Mouse (Mus musculus): Measurements from ENCODE around the gene Fbxl2. TPM values are rescaled to one million over a fixed set of nuclear protein-coding genes. Genes with fewer than 3 reads are reported as not detected.

Gene Fbxl2
- polyA plus RNA-seq, 1 experiment = 2.6 TPM

- H3K4me1 ChIP-seq (ENCODE audit: control insufficient read depth, insufficient read depth, insufficient read length) = no peaks in the 10 kb centered on the region
- H3K27ac ChIP-seq (ENCODE audit: insufficient read depth, low read length) = no peak overlapping the region
- H3K36me3 ChIP-seq (ENCODE audit: control insufficient read depth, insufficient read depth, low read length) = peaks cover 42% of the 10 kb centered on the region
- H3K27me3 ChIP-seq (ENCODE audit: control insufficient read depth, insufficient read depth, low read length) = no peaks in the 10 kb centered on the region
- DNase-seq (ENCODE audit: low read depth in 1 of 2, low spot score in 2 of 2) = no peak
- H3K4me3 ChIP-seq (ENCODE audit: extremely low read depth, insufficient read depth, insufficient read length) = no peak overlapping the region
- TF ChIP-seq CTCF (IDR thresholded peaks at IDR 0.05; ENCODE audit: extremely low read depth, insufficient read depth, insufficient read length, insufficient replicate concordance) (no peak), POLR2A (IDR thresholded peaks at IDR 0.05; ENCODE audit: low read depth, low read length) (no peak)
- WGBS = 97% methylated on average over 10 of the region's 10 CpGs
Observed at GRCm38 (mm10) chr9:113976264-113976663, 69.7 kb downstream of the Fbxl2 start.

DNA sequence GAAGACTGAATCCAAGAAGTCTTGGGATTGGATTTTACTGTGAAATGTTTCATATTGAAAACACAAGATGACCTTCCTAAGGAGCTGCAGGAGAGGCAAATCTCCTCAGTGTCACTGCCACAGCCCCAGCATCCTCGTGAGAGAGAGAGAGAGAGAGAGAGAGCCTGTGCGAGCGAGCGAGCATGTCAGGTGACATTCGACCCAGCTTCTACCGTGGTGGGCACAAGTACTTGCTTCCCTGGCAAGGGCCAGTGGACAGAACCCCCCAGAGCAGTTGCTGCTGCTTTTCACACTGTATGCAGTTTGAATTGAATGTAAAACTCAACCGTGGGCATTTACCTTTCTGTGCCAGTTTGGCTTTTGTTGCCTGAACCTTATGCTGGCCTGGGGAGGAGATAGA lies 70.5 kb downstream of the Fbxl2 start:
- no peaks in the 10 kb centered on the region for H3K4me1 ChIP-seq (ENCODE audit: control insufficient read depth, insufficient read depth, insufficient read length)
- DNase-seq (ENCODE audit: low read depth in 1 of 2, low spot score in 2 of 2) = no peak
- no peak overlapping the region for H3K27ac ChIP-seq (ENCODE audit: insufficient read depth, low read length)
- 90% methylated on average over 7 of the region's 7 CpGs for WGBS
- H3K36me3 ChIP-seq (ENCODE audit: control insufficient read depth, insufficient read depth, low read length) = peaks cover 46% of the 10 kb centered on the region
- no peak for TF ChIP-seq CTCF (IDR thresholded peaks at IDR 0.05; ENCODE audit: extremely low read depth, insufficient read depth, insufficient read length, insufficient replicate concordance)
- no peak for TF ChIP-seq POLR2A (IDR thresholded peaks at IDR 0.05; ENCODE audit: low read depth, low read length)
- H3K27me3 ChIP-seq (ENCODE audit: control insufficient read depth, insufficient read depth, low read length) = no peaks in the 10 kb centered on the region
- no peak overlapping the region for H3K4me3 ChIP-seq (ENCODE audit: extremely low read depth, insufficient read depth, insufficient read length)

DNA sequence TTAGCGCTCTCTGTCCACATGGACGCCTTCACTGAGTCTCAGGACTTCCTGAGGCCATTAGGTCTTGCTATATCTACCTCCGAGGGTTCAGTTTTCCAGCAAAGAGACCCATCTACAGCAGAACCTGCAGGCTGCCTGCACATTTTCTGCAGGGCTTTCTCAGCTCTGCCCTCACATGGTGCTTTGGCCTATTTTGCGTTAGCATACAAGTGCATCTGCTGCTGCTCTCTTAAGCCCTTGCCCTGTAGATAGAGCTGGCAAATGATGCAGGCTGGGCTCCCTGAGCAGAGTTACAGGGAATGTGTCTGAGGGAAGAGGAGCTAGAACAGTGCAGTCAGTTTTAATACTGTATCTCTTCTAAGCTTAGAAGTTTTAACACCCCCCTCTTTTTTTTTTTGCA lies 71.0 kb downstream of the Fbxl2 start:
- Histone ChIP-seq H3K4me1 (ENCODE audit: control insufficient read depth, insufficient read depth, insufficient read length) (no peaks in the 10 kb centered on the region), H3K4me3 (ENCODE audit: extremely low read depth, insufficient read depth, insufficient read length) (no peak overlapping the region), H3K27me3 (ENCODE audit: control insufficient read depth, insufficient read depth, low read length) (no peaks in the 10 kb centered on the region), H3K27ac (ENCODE audit: insufficient read depth, low read length) (no peak overlapping the region), H3K36me3 (ENCODE audit: control insufficient read depth, insufficient read depth, low read length) (peaks cover 49% of the 10 kb centered on the region)
- WGBS = 97% methylated on average over 4 of the region's 4 CpGs
- DNase-seq (ENCODE audit: low read depth in 1 of 2, low spot score in 2 of 2) = no peak
- TF ChIP-seq POLR2A (IDR thresholded peaks at IDR 0.05; ENCODE audit: low read depth, low read length) (no peak), CTCF (IDR thresholded peaks at IDR 0.05; ENCODE audit: extremely low read depth, insufficient read depth, insufficient read length, insufficient replicate concordance) (no peak)

DNA sequence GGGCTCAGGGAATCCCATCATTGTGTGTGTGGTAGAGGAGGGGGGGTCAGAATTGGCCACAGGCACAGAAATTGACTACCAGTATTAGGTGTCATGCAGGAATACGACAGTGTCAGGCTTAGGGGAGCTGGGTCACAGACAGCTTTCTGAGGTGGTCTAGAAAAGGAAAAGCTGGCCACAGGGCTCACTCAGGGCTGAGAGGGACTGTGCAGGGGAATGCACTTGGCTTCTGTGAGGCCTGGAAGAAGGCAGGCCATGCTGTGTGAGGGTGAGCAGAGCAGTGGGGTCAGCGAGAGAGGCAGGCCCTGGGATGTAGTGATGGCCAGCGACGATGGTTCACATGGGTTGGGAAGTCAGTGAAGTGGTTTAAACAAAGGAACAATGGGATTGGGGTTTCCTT lies 72.1 kb downstream of the Fbxl2 start:
- no peak for DNase-seq (ENCODE audit: low read depth in 1 of 2, low spot score in 2 of 2)
- Histone ChIP-seq H3K4me3 (ENCODE audit: extremely low read depth, insufficient read depth, insufficient read length) (no peak overlapping the region), H3K4me1 (ENCODE audit: control insufficient read depth, insufficient read depth, insufficient read length) (no peaks in the 10 kb centered on the region), H3K27me3 (ENCODE audit: control insufficient read depth, insufficient read depth, low read length) (no peaks in the 10 kb centered on the region), H3K27ac (ENCODE audit: insufficient read depth, low read length) (no peak overlapping the region), H3K36me3 (ENCODE audit: control insufficient read depth, insufficient read depth, low read length) (peaks cover 57% of the 10 kb centered on the region)
- no peak for TF ChIP-seq POLR2A (IDR thresholded peaks at IDR 0.05; ENCODE audit: low read depth, low read length)
- TF ChIP-seq CTCF (IDR thresholded peaks at IDR 0.05; ENCODE audit: extremely low read depth, insufficient read depth, insufficient read length, insufficient replicate concordance) = no peak
- 99% methylated on average over 4 of the region's 4 CpGs for WGBS

DNA sequence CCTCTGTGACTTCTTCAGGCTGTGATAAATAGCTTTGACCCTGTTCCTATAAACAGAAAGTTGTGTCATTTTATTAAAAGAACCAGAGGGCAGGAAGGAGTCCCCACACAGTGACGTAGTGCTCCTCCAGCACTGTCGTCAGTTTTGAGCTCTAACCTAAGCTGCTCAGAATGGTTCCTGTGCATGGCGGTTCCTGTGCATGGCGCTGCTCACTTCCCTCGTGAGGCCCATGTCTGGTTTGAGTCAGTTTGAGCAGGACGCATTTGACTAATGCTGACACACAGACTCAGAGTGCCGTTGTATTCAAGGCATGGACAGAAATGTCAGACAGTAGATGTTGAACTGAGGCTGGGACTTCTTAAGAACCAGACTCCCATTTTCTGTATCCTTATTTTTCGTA lies 74.4 kb downstream of the Fbxl2 start:
- Histone ChIP-seq H3K4me3 (ENCODE audit: extremely low read depth, insufficient read depth, insufficient read length) (no peak overlapping the region), H3K27me3 (ENCODE audit: control insufficient read depth, insufficient read depth, low read length) (no peaks in the 10 kb centered on the region), H3K36me3 (ENCODE audit: control insufficient read depth, insufficient read depth, low read length) (peaks cover 60% of the 10 kb centered on the region), H3K27ac (ENCODE audit: insufficient read depth, low read length) (no peak overlapping the region), H3K4me1 (ENCODE audit: control insufficient read depth, insufficient read depth, insufficient read length) (no peaks in the 10 kb centered on the region)
- WGBS = 76% methylated on average over 8 of the region's 8 CpGs
- no peak for DNase-seq (ENCODE audit: low read depth in 1 of 2, low spot score in 2 of 2)
- TF ChIP-seq POLR2A (IDR thresholded peaks at IDR 0.05; ENCODE audit: low read depth, low read length) (no peak), CTCF (IDR thresholded peaks at IDR 0.05; ENCODE audit: extremely low read depth, insufficient read depth, insufficient read length, insufficient replicate concordance) (no peak)

DNA sequence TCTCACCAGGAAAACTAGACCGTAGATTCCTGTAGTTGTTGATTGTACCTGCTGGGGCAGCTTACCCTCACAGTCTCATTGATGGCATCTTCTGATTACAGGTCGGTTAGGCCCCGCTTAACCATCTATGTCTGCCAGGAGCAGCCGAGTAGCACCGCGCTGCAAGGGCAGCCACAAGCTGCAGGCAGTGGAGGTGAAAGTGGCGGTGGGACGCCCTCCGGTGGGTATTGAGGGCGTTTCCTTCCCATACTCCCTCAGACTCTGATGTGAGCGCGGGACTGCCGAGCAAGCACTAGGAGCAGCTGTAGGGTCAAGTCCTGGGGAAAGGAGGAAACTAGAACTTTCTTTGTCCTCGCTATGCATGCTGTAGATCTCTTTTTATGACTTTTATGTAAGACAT lies 76.0 kb downstream of the Fbxl2 start:
- no peak overlapping the region for H3K27ac ChIP-seq (ENCODE audit: insufficient read depth, low read length)
- no peaks in the 10 kb centered on the region for H3K27me3 ChIP-seq (ENCODE audit: control insufficient read depth, insufficient read depth, low read length)
- DNase-seq (ENCODE audit: low read depth in 1 of 2, low spot score in 2 of 2) = no peak
- H3K4me3 ChIP-seq (ENCODE audit: extremely low read depth, insufficient read depth, insufficient read length) = no peak overlapping the region
- H3K4me1 ChIP-seq (ENCODE audit: control insufficient read depth, insufficient read depth, insufficient read length) = no peaks in the 10 kb centered on the region
- H3K36me3 ChIP-seq (ENCODE audit: control insufficient read depth, insufficient read depth, low read length) = peaks cover 57% of the 10 kb centered on the region
- TF ChIP-seq CTCF (IDR thresholded peaks at IDR 0.05; ENCODE audit: extremely low read depth, insufficient read depth, insufficient read length, insufficient replicate concordance) = peak; percentile 6; the same call in 1 of the 2 replicates
- TF ChIP-seq POLR2A (IDR thresholded peaks at IDR 0.05; ENCODE audit: low read depth, low read length) = no peak
- 88% methylated on average over 14 of the region's 14 CpGs for WGBS

DNA sequence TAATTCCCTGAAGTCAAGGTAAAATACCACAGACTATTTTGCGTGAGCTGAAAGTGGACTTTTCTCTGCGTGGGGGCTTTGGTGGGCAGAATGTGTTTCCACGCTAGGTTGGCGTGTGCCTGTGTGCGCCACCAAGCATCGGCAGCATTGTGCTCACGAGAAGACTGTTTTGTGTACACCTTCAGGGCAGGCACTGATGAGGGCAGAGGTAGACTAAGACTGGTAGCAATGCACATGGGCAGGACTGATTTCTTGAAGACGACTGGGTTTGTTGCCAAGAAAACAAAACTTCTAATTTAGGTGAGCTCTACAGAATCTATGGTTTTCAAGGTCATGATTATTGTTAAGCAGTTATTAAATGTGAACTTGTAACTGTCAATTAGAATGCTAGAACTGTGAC lies 76.6 kb downstream of the Fbxl2 start:
- no peak for DNase-seq (ENCODE audit: low read depth in 1 of 2, low spot score in 2 of 2)
- Histone ChIP-seq H3K4me1 (ENCODE audit: control insufficient read depth, insufficient read depth, insufficient read length) (no peaks in the 10 kb centered on the region), H3K4me3 (ENCODE audit: extremely low read depth, insufficient read depth, insufficient read length) (no peak overlapping the region), H3K27me3 (ENCODE audit: control insufficient read depth, insufficient read depth, low read length) (no peaks in the 10 kb centered on the region), H3K27ac (ENCODE audit: insufficient read depth, low read length) (peak overlapping the region; percentile 25; the same call in 1 of the 2 replicates), H3K36me3 (ENCODE audit: control insufficient read depth, insufficient read depth, low read length) (peaks cover 55% of the 10 kb centered on the region)
- WGBS = 91% methylated on average over 8 of the region's 8 CpGs
- TF ChIP-seq CTCF (IDR thresholded peaks at IDR 0.05; ENCODE audit: extremely low read depth, insufficient read depth, insufficient read length, insufficient replicate concordance) (no peak), POLR2A (IDR thresholded peaks at IDR 0.05; ENCODE audit: low read depth, low read length) (no peak)
